Mouse (Mus musculus) kidney, adult 2 months (tissue): ENCODE results near the gene Arl4a.

Experiments
- CTCF ChIP-seq: fragments of 200-500 bp; conservative IDR thresholded peaks from 2 replicates; pipeline ENCODE4 v1.5.1; 2011; ENCODE audit warnings: low read depth, mild to moderate bottlenecking, control low read depth, low read length, moderate library complexity, mixed read lengths; ENCODE audit not compliant: insufficient read depth, insufficient read length
- POLR2A ChIP-seq: fragments of 200-500 bp; IDR thresholded peaks from one replicate; pipeline ENCODE4 v1.6.1; 2011; ENCODE audit warnings: low read depth, low read length, control low read depth

- no peak for TF ChIP-seq CTCF
- TF ChIP-seq POLR2A, result no peak
Observed at GRCm38 (mm10) chr12:39996015-39996414, 41.8 kb downstream of the Arl4a start.
